Mouse (Mus musculus) forebrain, embryonic 14.5 days (tissue): ENCODE measurements around the gene Best3. TPM values are rescaled to one million over a fixed set of nuclear protein-coding genes. Genes with fewer than 3 reads are reported as not detected.

Experiments
- ATAC-seq: fragments of 200-750 bp; cut with Nextera tagmentation; 2 replicates; pipeline ENCODE4 v1.8.0; 2017; ENCODE audit warnings: mild to moderate bottlenecking, moderate library complexity
- DNase-seq: peaks from one replicate; pipeline ENCODE4 v3.0.0-alpha.2; 2015; ENCODE audit warnings: low spot score
- H3K27ac ChIP-seq: fragments of 300-500 bp; sonication (generic); 2 replicates; pipeline ENCODE4 v1.5.1; 2014; ENCODE audit warnings: low read depth, mild to moderate bottlenecking, control low read depth, low read length, moderate library complexity
- H3K27me3 ChIP-seq: fragments of 300-500 bp; sonication (generic); replicated peaks from 2 replicates; pipeline ENCODE4 v1.6.1; 2014; ENCODE audit warnings: low read length, control low read depth, mixed read lengths; ENCODE audit not compliant: control insufficient read depth, insufficient read depth
- H3K36me3 ChIP-seq: fragments of 300-500 bp; sonication (generic); 2 replicates; pipeline ENCODE4 v1.6.1; 2014; ENCODE audit warnings: low read length, control low read depth; ENCODE audit not compliant: control insufficient read depth, insufficient read depth
- H3K4me1 ChIP-seq: fragments of 300-500 bp; sonication (generic); 2 replicates; pipeline ENCODE4 v1.6.1; 2014; ENCODE audit warnings: antibody characterized with exemption, low read length, control low read depth; ENCODE audit not compliant: control insufficient read depth, insufficient read depth
- H3K4me2 ChIP-seq: fragments of 300-500 bp; sonication (generic); 2 replicates; pipeline ENCODE4 v1.6.1; 2014; ENCODE audit warnings: mild to moderate bottlenecking, control low read depth, low read length
- H3K4me3 ChIP-seq: fragments of 300-500 bp; sonication (generic); 2 replicates; pipeline ENCODE4 v1.5.1; 2014; ENCODE audit warnings: low read depth, low read length, control low read depth
- H3K9ac ChIP-seq: fragments of 300-500 bp; sonication (generic); 2 replicates; pipeline ENCODE4 v1.6.1; 2014; ENCODE audit warnings: mild to moderate bottlenecking, low read length, control low read depth, moderate library complexity
- H3K9me3 ChIP-seq: fragments of 300-500 bp; sonication (generic); replicated peaks from 2 replicates; pipeline ENCODE4 v1.6.1; 2016; ENCODE audit warnings: low read length, control low read depth, mixed read lengths; ENCODE audit not compliant: control insufficient read depth
- WGBS: fragments of 180-500 bp; shearing (Covaris S2); extraction: QIAGEN DNeasy Blood & Tissue Kit; methylation state at CpG from one replicate; pipeline ENCODE4 v1.1.7; 2014; 5-methylcytosine and 5-hydroxymethylcytosine counted together
- polyA plus RNA-seq: library from polyadenylated mRNA; unstranded; fragments of >200 nt; fragmentation: Nextera tagmentation; extraction: Ambion mirVana; gene quantifications from 2 replicates; pipeline ENCODE4 v1.2.1, GENCODE M21; 2014

Best3 gene
- polyA plus RNA-seq, 1 experiment from 2014 or later: not detected

DNA sequence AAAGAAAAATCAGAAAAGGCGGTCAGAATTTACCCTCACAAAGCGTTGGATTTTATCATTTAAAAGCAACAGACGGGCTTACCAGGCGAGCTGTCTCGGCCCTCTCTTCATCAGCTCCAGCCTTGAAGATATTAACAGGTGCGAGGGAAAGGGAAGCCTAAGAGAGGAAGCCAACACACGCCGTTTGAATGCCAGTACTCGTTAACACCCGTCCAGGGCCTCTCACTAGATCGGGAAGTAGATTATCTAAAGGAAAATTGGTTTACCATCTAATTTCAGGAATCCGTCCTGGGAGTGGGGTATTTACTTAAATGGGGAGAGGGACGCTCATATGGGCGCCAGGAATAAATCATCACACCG is 76.8 kb downstream of the Best3 start:
- peak; percentile 22 for DNase-seq
- H3K9ac ChIP-seq: peak overlapping the region; percentile 80
- H3K27ac ChIP-seq: peak overlapping the region; percentile 77; the same call in 1 of the 2 replicates
- peaks cover 43% of the 10 kb centered on the region for H3K36me3 ChIP-seq
- H3K4me1 ChIP-seq: peaks cover 6% of the 10 kb centered on the region
- H3K4me2 ChIP-seq: peak overlapping the region; percentile 86
- no peaks in the 10 kb centered on the region for H3K27me3 ChIP-seq
- 5% methylated on average over 15 of the region's 15 CpGs for WGBS
- H3K9me3 ChIP-seq: no peaks in the 10 kb centered on the region
- H3K4me3 ChIP-seq: peak overlapping the region; percentile 95
- peak; percentile 0; the same call in 1 of the 2 replicates for ATAC-seq

DNA sequence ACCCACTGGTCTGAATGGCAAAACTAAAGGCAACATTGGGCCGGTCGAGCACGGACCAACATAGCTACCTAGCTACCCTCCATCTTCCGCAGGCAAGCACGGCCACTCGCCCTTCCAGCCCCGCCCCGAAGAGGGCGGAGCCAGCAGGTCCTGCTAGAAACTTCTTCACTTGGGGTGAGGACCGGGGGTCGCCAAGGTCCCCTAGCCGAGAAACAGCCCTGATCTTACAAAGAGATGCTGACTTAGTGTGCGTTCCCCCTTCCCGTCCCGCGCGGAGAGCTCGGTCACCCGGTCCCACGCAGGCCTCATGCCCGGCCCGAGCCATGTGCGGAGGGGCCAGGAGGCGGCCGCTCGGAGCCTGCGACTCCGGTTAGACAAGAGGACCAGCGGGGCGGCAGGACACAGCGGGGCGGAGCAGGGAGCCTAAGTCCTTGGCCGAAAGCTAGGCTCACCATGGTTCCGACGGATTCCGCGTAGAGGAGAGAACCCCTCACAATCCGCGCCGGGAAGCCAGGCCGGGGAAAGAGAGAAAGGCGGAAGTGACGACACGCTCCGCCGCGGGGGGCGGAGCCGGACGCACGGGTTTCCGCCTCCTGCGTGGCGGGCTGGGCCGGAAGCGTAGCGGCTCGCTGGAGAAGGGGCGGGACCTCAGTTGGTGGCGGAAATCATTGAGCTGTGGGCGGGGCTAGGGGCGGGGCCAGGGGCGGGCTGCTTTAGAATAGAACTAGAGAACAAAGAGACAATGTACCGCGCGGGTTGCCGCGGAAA is 77.3 kb downstream of the Best3 start, which contains the start of gene Cct2:
Cct2 (minus strand) TSS at position 561 of the 768 bp plus-strand sequence.
- Histone ChIP-seq H3K27ac (peak within 1 kb of the TSS; percentile 77), H3K9ac (peak within 1 kb of the TSS; percentile 80), H3K4me2 (peak within 1 kb of the TSS; percentile 86), H3K27me3 (no peaks in the 10 kb centered on the region), H3K9me3 (no peaks in the 10 kb centered on the region), H3K4me3 (peak within 1 kb of the TSS; percentile 95), H3K4me1 (peaks cover 6% of the 10 kb centered on the region), H3K36me3 (peaks cover 37% of the 10 kb centered on the region)
- ATAC-seq (peak; percentile 94), DNase-seq (peak; percentile 98)
- under 1% methylated on average over 58 of the region's 68 CpGs for WGBS

DNA sequence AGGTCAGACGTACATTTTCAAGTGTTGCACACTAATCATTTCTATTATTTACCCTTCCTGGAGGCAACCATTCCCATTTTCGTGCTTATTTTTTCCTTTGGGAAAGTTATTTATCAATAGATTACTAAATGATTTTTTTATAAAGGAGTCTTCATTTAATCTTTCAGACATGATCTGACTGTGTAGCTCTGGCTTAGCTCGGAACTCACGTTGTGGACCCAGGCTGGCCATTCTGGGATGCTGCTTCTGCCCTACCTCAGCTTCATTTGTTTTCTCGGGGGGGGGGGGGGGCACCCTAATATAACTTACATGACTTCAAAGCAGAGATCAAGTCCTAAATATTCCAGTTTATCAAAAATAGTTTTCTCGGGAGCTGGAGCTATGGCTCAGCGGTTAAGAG is 78.0 kb downstream of the Best3 start:
- Histone ChIP-seq H3K27me3 (no peaks in the 10 kb centered on the region), H3K4me1 (peaks cover 6% of the 10 kb centered on the region), H3K27ac (peak overlapping the region; percentile 75), H3K9me3 (no peaks in the 10 kb centered on the region), H3K4me2 (peak overlapping the region; percentile 54), H3K9ac (peak overlapping the region; percentile 58), H3K4me3 (peak overlapping the region; percentile 95), H3K36me3 (peaks cover 32% of the 10 kb centered on the region)
- no peak for DNase-seq
- peak; percentile 31; the same call in 1 of the 2 replicates for ATAC-seq
- 9% methylated on average over 7 of the region's 7 CpGs for WGBS

DNA sequence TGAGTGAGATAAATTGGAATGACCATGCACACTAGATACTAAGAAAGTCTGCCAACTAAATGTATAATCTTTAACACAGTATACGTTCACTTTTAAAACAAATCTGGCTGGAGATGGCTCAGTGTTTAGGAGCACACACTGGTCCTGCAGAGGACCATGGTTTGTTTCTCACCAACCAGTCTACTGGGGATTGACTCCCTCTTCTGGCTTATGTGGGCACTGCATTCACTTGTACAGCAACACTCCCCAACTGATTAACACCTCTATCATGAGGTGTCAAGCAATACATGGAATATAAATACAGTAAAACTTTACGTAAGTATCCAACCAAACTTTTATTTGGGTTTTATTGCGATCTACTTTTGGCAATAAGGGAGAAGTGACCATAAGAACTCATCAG is 83.0 kb downstream of the Best3 start:
- H3K36me3 ChIP-seq: peaks cover 32% of the 10 kb centered on the region
- no peaks in the 10 kb centered on the region for H3K9me3 ChIP-seq
- DNase-seq (no peak), ATAC-seq (no peak)
- H3K4me1 ChIP-seq: no peaks in the 10 kb centered on the region
- H3K4me2 ChIP-seq: no peak overlapping the region
- no peaks in the 10 kb centered on the region for H3K27me3 ChIP-seq
- 97% methylated on average over 3 of the region's 3 CpGs for WGBS
- no peak overlapping the region for H3K9ac ChIP-seq
- H3K4me3 ChIP-seq: no peak overlapping the region
- no peak overlapping the region for H3K27ac ChIP-seq

DNA sequence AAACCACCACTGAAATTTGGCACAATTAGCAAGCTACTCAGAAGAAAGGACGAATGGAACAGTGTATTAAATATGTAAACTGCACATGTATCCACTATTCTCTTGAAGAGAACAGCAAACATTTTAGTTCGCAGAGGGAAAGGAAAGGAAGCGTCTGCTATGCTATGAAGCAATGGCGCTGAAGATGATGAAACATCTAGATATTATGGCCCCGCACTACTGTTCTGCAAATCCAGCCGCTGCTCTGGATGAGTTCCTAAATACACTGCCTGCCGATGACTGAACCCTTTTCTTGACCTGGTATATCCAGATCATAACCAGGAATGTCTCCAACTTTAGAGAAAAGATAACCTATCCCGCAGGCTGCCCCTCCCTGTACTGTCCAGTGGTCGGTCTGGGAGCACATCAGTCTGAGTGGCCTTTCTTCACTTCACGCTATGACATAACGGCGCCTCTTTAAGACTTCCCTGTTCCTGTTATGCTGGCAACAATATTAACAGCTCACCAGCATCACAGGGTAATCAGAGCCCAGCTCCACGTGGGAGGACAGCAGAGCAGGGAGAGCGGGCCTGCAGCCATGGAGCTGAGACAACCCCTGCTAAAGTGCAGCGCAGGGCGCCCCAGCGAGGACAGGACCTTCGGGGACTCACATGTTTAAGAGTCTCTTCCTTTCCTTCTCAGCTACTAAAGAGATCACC is 86.2 kb downstream of the Best3 start:
- no peak overlapping the region for H3K27ac ChIP-seq
- ATAC-seq: no peak
- WGBS: 93% methylated on average over 18 of the region's 18 CpGs

DNA sequence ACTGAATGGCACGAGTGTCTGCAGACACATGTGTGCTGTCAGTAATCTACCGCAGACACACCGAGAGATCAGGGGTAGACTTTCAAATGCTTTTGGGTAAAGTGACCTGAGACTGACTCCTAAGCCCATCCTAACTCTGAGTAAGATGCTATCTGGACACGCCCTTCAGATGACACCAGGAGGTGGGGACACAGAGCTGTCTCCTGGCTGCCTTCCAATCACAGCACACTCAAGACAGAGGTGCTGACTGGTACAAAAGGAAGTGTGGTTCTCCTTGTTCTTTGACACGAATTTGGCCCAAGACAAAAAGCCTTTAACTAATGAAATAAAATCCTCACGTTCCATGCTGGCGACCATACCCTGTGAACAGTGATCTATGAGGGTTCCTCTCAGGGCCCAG is 87.1 kb downstream of the Best3 start:
- Histone ChIP-seq H3K4me3 (no peak overlapping the region), H3K27ac (no peak overlapping the region), H3K27me3 (no peaks in the 10 kb centered on the region), H3K4me2 (no peak overlapping the region), H3K4me1 (no peaks in the 10 kb centered on the region), H3K9me3 (no peaks in the 10 kb centered on the region), H3K9ac (no peak overlapping the region), H3K36me3 (peaks cover 62% of the 10 kb centered on the region)
- 91% methylated on average over 7 of the region's 7 CpGs for WGBS
- DNase-seq: no peak
- no peak for ATAC-seq

More for the DNA sequence above, 86.2 kb downstream of the Best3 start:
- no peak overlapping the region for H3K9ac ChIP-seq
- no peak overlapping the region for H3K4me2 ChIP-seq
- H3K9me3 ChIP-seq: no peaks in the 10 kb centered on the region
- DNase-seq: no peak
- no peaks in the 10 kb centered on the region for H3K4me1 ChIP-seq
- no peak overlapping the region for H3K4me3 ChIP-seq
- peaks cover 56% of the 10 kb centered on the region for H3K36me3 ChIP-seq
- H3K27me3 ChIP-seq: no peaks in the 10 kb centered on the region

Other genes with a start within 250 kb of the Best3 start
- gene Myrfl, start 89.4 kb upstream of the Best3 start, polyA plus RNA-seq: 0.06 and 0.11 TPM in 2 replicates
- gene Rab3ip, start 35.5 kb upstream of the Best3 start, polyA plus RNA-seq: 37.3 and 42.8 TPM in 2 replicates
- gene Gm10271, start 13.7 kb upstream of the Best3 start, polyA plus RNA-seq: not detected in 2 replicates
- not detected in 2 replicates for gene Lrrc10, start 59.0 kb downstream of the Best3 start, polyA plus RNA-seq
- gene Cct2, start 77.5 kb downstream of the Best3 start, polyA plus RNA-seq: 315 and 330 TPM in 2 replicates
- gene Frs2, start 162.2 kb downstream of the Best3 start, polyA plus RNA-seq: 27.2 and 28.5 TPM in 2 replicates
- gene Yeats4, start 238.2 kb downstream of the Best3 start, polyA plus RNA-seq: 128 and 143 TPM in 2 replicates